Mouse (Mus musculus) embryonic facial prominence, embryonic 11.5 days (tissue): Measurements from ENCODE around the gene Cbx3. TPM values are rescaled to one million over a fixed set of nuclear protein-coding genes. Genes with fewer than 3 reads are reported as not detected.

Experiments
- ATAC-seq: fragments of 200-750 bp; cut with Nextera tagmentation; replicated peaks from 2 replicates; pipeline ENCODE4 v1.8.0; 2017; ENCODE audit warnings: low read depth; ENCODE audit not compliant: insufficient number of reproducible peaks, low FRiP score, low TSS enrichment
- DNase-seq: peaks from one replicate; pipeline ENCODE4 v3.0.0-alpha.2; 2015; ENCODE audit warnings: low spot score
- H3K27ac ChIP-seq: fragments of 300-500 bp; sonication (generic); replicated peaks from 2 replicates; pipeline ENCODE4 v1.5.1; 2014; ENCODE audit warnings: mild to moderate bottlenecking, low read depth, low read length, control low read depth
- H3K27me3 ChIP-seq: fragments of 300-500 bp; sonication (generic); 2 replicates; pipeline ENCODE4 v1.6.1; 2014; ENCODE audit warnings: mild to moderate bottlenecking, low read length, moderate library complexity, mixed read lengths; ENCODE audit not compliant: control insufficient read depth, insufficient read depth
- H3K36me3 ChIP-seq: fragments of 300-500 bp; sonication (generic); replicated peaks from 2 replicates; pipeline ENCODE4 v1.6.1; 2014; ENCODE audit warnings: low read depth, mild to moderate bottlenecking, low read length, moderate library complexity, mixed read lengths; ENCODE audit not compliant: control insufficient read depth, insufficient read depth
- H3K4me1 ChIP-seq: fragments of 300-500 bp; sonication (generic); 2 replicates; pipeline ENCODE4 v1.6.1; 2014; ENCODE audit warnings: low read length, mixed read lengths; ENCODE audit not compliant: control insufficient read depth, insufficient read depth
- H3K4me2 ChIP-seq: fragments of 300-500 bp; sonication (generic); 2 replicates; pipeline ENCODE4 v1.6.1; 2014; ENCODE audit warnings: low read depth, mild to moderate bottlenecking, control low read depth, low read length, moderate library complexity
- H3K4me3 ChIP-seq: fragments of 300-500 bp; sonication (generic); 2 replicates; pipeline ENCODE4 v1.5.1; 2014; ENCODE audit warnings: low read depth, low read length, control low read depth
- H3K9ac ChIP-seq: fragments of 300-500 bp; sonication (generic); replicated peaks from 2 replicates; pipeline ENCODE4 v1.6.1; 2014; ENCODE audit warnings: mild to moderate bottlenecking, control low read depth, low read length
- H3K9me3 ChIP-seq: fragments of 300-500 bp; sonication (generic); replicated peaks from 2 replicates; pipeline ENCODE4 v1.6.1; 2016; ENCODE audit warnings: mild to moderate bottlenecking, low read length, inconsistent platforms, mixed read lengths; ENCODE audit not compliant: control insufficient read depth
- WGBS: fragments of 180-500 bp; shearing (Covaris S2); extraction: QIAGEN DNeasy Blood & Tissue Kit; methylation state at CpG from one replicate; pipeline ENCODE4 v1.1.7; 2014; 5-methylcytosine and 5-hydroxymethylcytosine counted together
- polyA plus RNA-seq: library from polyadenylated mRNA; unstranded; fragments of >200 nt; fragmentation: Nextera tagmentation; extraction: Ambion mirVana; gene quantifications from 2 replicates; pipeline ENCODE4 v1.2.1, GENCODE M21; 2014

Cbx3 gene
- polyA plus RNA-seq, 1 experiment from 2014 or later, result 750 TPM

- no peaks in the 10 kb centered on the region for H3K36me3 ChIP-seq
- WGBS, result 58% methylated on average over 9 of the region's 9 CpGs
- H3K27me3 ChIP-seq, result no peaks in the 10 kb centered on the region
- ATAC-seq (no peak), DNase-seq (no peak)
- no peak overlapping the region for H3K4me3 ChIP-seq
- no peak overlapping the region for H3K27ac ChIP-seq
- H3K4me2 ChIP-seq, result no peak overlapping the region
- no peak overlapping the region for H3K9ac ChIP-seq
- H3K4me1 ChIP-seq, result no peaks in the 10 kb centered on the region
- no peaks in the 10 kb centered on the region for H3K9me3 ChIP-seq
Measured at GRCm38 (mm10) chr6:51442191-51442835, 27.8 kb upstream of the Cbx3 start.

- Histone ChIP-seq H3K4me2 (no peak overlapping the region), H3K36me3 (no peaks in the 10 kb centered on the region), H3K27ac (no peak overlapping the region), H3K4me1 (peaks cover 2% of the 10 kb centered on the region; the same call in 1 of the 2 replicates), H3K4me3 (no peak overlapping the region), H3K27me3 (no peaks in the 10 kb centered on the region), H3K9me3 (no peaks in the 10 kb centered on the region), H3K9ac (no peak overlapping the region)
- 50% methylated on average over 7 of the region's 7 CpGs for WGBS
- DNase-seq, result peak; percentile 45
- ATAC-seq, result no peak
Measured at GRCm38 (mm10) chr6:51452927-51453503, 17.1 kb upstream of the Cbx3 start.

DNA sequence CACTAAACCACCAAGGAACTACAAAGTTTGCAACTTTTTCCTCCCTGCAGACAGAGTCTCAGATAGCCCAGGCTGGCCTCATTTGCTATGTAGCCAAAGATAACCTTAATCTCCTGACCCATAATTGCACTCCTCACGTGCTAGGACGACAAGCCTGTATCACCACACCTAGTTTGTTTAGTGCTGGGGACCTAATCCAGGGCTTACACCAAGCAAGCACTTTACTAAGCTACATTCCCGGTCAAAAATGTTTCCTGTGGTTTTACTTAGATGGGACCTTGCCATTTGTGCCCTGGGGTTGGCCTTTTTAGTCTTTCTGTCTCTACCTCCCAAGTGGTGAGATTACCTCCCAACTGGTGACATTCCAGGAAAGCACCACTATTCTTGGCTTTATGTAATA, 15.2 kb upstream of the Cbx3 start:
- no peak for DNase-seq
- Histone ChIP-seq H3K9ac (no peak overlapping the region), H3K4me3 (no peak overlapping the region), H3K27ac (no peak overlapping the region), H3K36me3 (peaks cover 7% of the 10 kb centered on the region), H3K4me2 (no peak overlapping the region), H3K9me3 (no peaks in the 10 kb centered on the region), H3K27me3 (no peaks in the 10 kb centered on the region), H3K4me1 (peaks cover 2% of the 10 kb centered on the region; the same call in 1 of the 2 replicates)
- 63% methylated on average over 3 of the region's 3 CpGs for WGBS
- ATAC-seq, result no peak

DNA sequence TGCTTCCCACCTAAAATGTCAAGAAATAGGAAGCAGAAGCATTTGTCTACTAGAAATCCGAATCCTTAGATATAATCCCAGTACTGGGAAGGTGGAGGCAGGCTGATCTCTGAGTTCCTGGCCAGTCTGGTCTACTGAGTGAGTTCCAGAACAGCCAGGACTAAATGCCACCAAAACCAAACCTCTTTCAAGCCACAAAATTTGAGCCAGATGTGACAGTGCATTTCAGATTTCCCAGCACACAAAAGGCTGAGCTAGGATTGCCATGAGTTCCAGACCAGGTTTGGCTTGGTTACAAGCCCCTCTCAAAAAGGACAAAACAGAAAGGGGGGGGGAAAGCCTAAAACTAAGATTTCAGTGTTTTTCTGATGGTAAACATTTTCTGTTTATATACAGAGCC, 14.0 kb upstream of the Cbx3 start:
- DNase-seq, result peak; percentile 54

GRCm38 (mm10) chr6:51457283-51457682, 12.9 kb upstream of the Cbx3 start:
- ATAC-seq (no peak), DNase-seq (no peak)
- H3K27ac ChIP-seq, result no peak overlapping the region
- no peak overlapping the region for H3K4me2 ChIP-seq
- WGBS, result 78% methylated on average over 3 of the region's 3 CpGs
- no peak overlapping the region for H3K4me3 ChIP-seq
- H3K4me1 ChIP-seq, result peaks cover 2% of the 10 kb centered on the region; the same call in 1 of the 2 replicates
- peaks cover 14% of the 10 kb centered on the region for H3K36me3 ChIP-seq
- no peaks in the 10 kb centered on the region for H3K9me3 ChIP-seq
- no peak overlapping the region for H3K9ac ChIP-seq
- no peaks in the 10 kb centered on the region for H3K27me3 ChIP-seq

More for the DNA sequence above, 14.0 kb upstream of the Cbx3 start:
- no peak overlapping the region for H3K9ac ChIP-seq
- WGBS, result 78% methylated on average over 1 of the region's 1 CpGs
- peaks cover 8% of the 10 kb centered on the region for H3K36me3 ChIP-seq
- no peak overlapping the region for H3K4me3 ChIP-seq
- H3K9me3 ChIP-seq, result no peaks in the 10 kb centered on the region
- H3K27ac ChIP-seq, result no peak overlapping the region
- no peak overlapping the region for H3K4me2 ChIP-seq
- ATAC-seq, result no peak
- no peaks in the 10 kb centered on the region for H3K27me3 ChIP-seq
- H3K4me1 ChIP-seq, result peaks cover 2% of the 10 kb centered on the region; the same call in 1 of the 2 replicates

DNA sequence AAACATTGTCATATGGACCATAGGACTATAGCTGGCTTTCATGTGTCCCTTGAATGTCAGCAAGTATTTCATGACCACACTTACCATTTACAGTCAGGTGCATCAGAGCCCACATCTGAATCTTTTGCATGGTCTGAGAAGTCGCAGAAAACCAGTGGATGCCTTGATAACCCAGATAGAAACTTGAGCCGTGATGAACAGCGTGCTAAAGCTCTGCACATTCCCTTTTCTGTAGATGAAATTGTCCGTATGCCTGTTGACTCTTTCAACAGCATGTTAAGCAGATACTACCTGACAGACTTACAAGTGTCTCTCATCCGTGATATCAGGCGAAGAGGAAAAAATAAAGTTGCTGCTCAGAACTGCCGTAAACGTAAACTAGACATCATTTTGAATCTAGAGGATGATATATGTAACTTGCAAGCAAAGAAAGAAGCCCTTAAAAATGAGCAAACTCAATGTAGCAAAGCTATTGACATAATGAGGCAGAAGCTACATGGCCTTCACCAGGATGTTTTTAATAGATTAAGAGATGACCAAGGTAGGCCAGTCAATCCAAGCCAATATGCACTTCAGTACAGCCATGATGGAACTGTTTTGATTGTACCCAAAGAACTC, 12.3 kb upstream of the Cbx3 start:
- Histone ChIP-seq H3K4me3 (no peak overlapping the region), H3K9ac (no peak overlapping the region), H3K4me2 (no peak overlapping the region), H3K27ac (no peak overlapping the region), H3K4me1 (peaks cover 2% of the 10 kb centered on the region; the same call in 1 of the 2 replicates), H3K9me3 (no peaks in the 10 kb centered on the region), H3K36me3 (peaks cover 16% of the 10 kb centered on the region), H3K27me3 (no peaks in the 10 kb centered on the region)
- ATAC-seq (no peak), DNase-seq (no peak)
- WGBS, result 84% methylated on average over 8 of the region's 8 CpGs

DNA sequence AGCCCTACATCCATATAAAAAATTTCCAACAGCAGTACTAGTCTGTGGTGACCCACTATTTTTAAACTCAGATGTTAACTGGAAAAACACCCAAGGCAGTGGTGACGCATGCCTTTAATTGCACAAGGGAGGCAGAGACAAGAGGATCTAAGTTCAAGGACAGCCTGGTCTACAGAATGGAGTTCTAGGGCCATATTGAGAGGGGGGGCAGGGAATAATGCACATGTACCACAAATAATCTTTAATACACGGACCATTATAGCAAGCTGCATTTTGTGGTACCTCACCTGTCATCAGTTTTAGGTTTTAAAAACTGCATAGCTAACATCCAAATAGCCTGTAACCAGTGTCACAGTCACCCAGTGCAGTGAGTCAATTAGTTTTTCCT, 11.2 kb upstream of the Cbx3 start:
- DNase-seq, result no peak
- peaks cover 20% of the 10 kb centered on the region for H3K36me3 ChIP-seq
- H3K27ac ChIP-seq, result no peak overlapping the region
- no peak for ATAC-seq
- no peaks in the 10 kb centered on the region for H3K27me3 ChIP-seq
- H3K9me3 ChIP-seq, result no peaks in the 10 kb centered on the region
- 34% methylated on average over 2 of the region's 2 CpGs for WGBS
- H3K4me1 ChIP-seq, result no peaks in the 10 kb centered on the region
- H3K4me2 ChIP-seq, result no peak overlapping the region
- no peak overlapping the region for H3K4me3 ChIP-seq
- no peak overlapping the region for H3K9ac ChIP-seq
